Mouse (Mus musculus) ES-Bruce4 (cell line): ENCODE data around the gene Gngt2. TPM values are rescaled to one million over a fixed set of nuclear protein-coding genes. Genes with fewer than 3 reads are reported as not detected.

Source experiments
- H3K27ac ChIP-seq: 2 replicates; pipeline ENCODE4 v1.5.1; 2012; ENCODE audit warnings: low read length, inconsistent platforms; ENCODE audit not compliant: insufficient read depth
- H3K27me3 ChIP-seq: 2 replicates; pipeline ENCODE4 v1.6.1; 2012; ENCODE audit warnings: mild to moderate bottlenecking, low read length, inconsistent platforms; ENCODE audit not compliant: control insufficient read depth, poor library complexity, insufficient read depth, severe bottlenecking
- H3K36me3 ChIP-seq: 2 replicates; pipeline ENCODE4 v1.6.1; 2012; ENCODE audit warnings: inconsistent platforms, mild to moderate bottlenecking, low read length, moderate library complexity; ENCODE audit not compliant: control insufficient read depth, poor library complexity, insufficient read depth, severe bottlenecking
- H3K4me1 ChIP-seq: one replicate; pipeline ENCODE4 v1.8.1; 2011; ENCODE audit warnings: low read length; ENCODE audit not compliant: control insufficient read depth, insufficient read depth
- H3K4me3 ChIP-seq: 2 replicates; pipeline ENCODE4 v1.5.1; 2011; ENCODE audit warnings: low read depth, mild to moderate bottlenecking, low read length
- H3K9ac ChIP-seq: 2 replicates; pipeline ENCODE4 v1.6.1; 2012; ENCODE audit warnings: low read depth, mild to moderate bottlenecking, inconsistent platforms; ENCODE audit not compliant: poor library complexity, severe bottlenecking
- H3K9me3 ChIP-seq: replicated peaks from 2 replicates; pipeline ENCODE4 v1.6.1; 2012; ENCODE audit warnings: mild to moderate bottlenecking, low read length, inconsistent platforms; ENCODE audit not compliant: control insufficient read depth, poor library complexity, insufficient read depth, severe bottlenecking
- CTCF ChIP-seq: IDR thresholded peaks from one replicate; pipeline ENCODE4 v1.8.1; 2011; ENCODE audit warnings: low read depth, low read length
- EP300 ChIP-seq: IDR thresholded peaks from 2 replicates; pipeline ENCODE4 v1.6.1; 2011; ENCODE audit warnings: low read depth, low read length; ENCODE audit not compliant: insufficient read depth
- POLR2A ChIP-seq: IDR thresholded peaks from one replicate; pipeline ENCODE4 v1.8.1; 2011; ENCODE audit warnings: low read length; ENCODE audit not compliant: insufficient read depth
- polyA plus RNA-seq: library from polyadenylated mRNA; stranded (reverse); fragments of >200 nt; gene quantifications from 2 replicates; pipeline ENCODE4 v1.2.4, GENCODE M21; 2011; ENCODE audit warnings: low read depth; ENCODE audit not compliant: missing spikeins, insufficient read depth, insufficient read length

Gene Gngt2
- polyA plus RNA-seq, 1 experiment = 7.9 TPM

GRCm38 (mm10) chr11:95811741-95812140 is 25.3 kb upstream of the Gngt2 start:
- no peaks in the 10 kb centered on the region for H3K9me3 ChIP-seq
- H3K36me3 ChIP-seq = no peaks in the 10 kb centered on the region
- H3K4me3 ChIP-seq = no peak overlapping the region
- H3K27me3 ChIP-seq = no peaks in the 10 kb centered on the region
- H3K4me1 ChIP-seq = peaks cover 4% of the 10 kb centered on the region
- no peak overlapping the region for H3K9ac ChIP-seq
- no peak for TF ChIP-seq EP300
- no peak for TF ChIP-seq CTCF
- TF ChIP-seq POLR2A = no peak
- no peak overlapping the region for H3K27ac ChIP-seq

DNA sequence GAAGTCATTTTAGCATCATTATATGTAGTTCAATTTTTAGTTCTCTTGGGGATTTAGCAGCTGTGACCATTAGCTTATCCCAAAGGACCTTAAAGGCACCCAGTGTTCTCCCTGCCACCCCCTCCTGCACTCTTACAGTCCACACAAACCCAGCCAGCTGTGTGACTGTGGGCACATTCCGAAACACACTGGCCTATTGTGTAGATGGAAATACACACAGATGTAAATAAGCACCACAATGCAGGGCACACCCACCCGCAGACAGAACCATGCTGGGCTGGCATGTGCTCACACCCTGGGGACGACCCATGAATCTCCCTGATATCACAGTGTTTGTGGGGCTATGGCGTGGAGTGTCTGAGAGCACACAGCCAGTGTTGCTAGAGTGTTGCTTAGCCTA is 24.8 kb upstream of the Gngt2 start:
- no peaks in the 10 kb centered on the region for H3K27me3 ChIP-seq
- TF ChIP-seq EP300 (peak; percentile 40; the same call in 1 of the 2 replicates), CTCF (no peak)
- peaks cover 4% of the 10 kb centered on the region for H3K4me1 ChIP-seq
- no peaks in the 10 kb centered on the region for H3K9me3 ChIP-seq
- H3K4me3 ChIP-seq = no peak overlapping the region
- H3K9ac ChIP-seq = no peak overlapping the region
- H3K36me3 ChIP-seq = no peaks in the 10 kb centered on the region
- no peak overlapping the region for H3K27ac ChIP-seq

- Histone ChIP-seq H3K36me3 (no peaks in the 10 kb centered on the region), H3K4me3 (no peak overlapping the region), H3K9me3 (no peaks in the 10 kb centered on the region), H3K27ac (no peak overlapping the region), H3K9ac (no peak overlapping the region), H3K27me3 (no peaks in the 10 kb centered on the region), H3K4me1 (peaks cover 4% of the 10 kb centered on the region)
- TF ChIP-seq CTCF = no peak
- no peak for TF ChIP-seq EP300
- TF ChIP-seq POLR2A = no peak
Measured at GRCm38 (mm10) chr11:95814101-95814500, 22.9 kb upstream of the Gngt2 start.

DNA sequence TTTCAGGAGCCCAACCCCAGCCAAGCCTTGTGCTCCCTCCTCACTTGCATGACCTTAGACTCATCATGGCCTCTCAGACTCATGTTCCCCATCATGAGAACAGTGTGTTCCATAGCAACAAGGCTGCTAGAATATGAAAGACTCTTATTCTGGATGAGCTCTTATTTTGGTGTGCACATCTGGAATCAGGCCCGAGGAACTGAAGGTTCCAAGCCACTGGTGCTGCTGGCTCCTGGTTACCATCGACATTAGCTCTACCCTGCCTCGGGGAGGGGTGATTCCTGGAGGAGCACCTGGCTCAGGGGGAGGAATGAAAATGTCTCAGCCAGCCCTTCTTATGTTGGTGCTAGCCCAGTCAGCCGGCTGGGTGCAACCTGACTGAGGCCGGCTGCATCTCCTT is 22.2 kb upstream of the Gngt2 start:
- Histone ChIP-seq H3K27me3 (no peaks in the 10 kb centered on the region), H3K9ac (no peak overlapping the region), H3K4me3 (no peak overlapping the region), H3K36me3 (no peaks in the 10 kb centered on the region), H3K27ac (no peak overlapping the region), H3K4me1 (peaks cover 2% of the 10 kb centered on the region), H3K9me3 (no peaks in the 10 kb centered on the region)
- TF ChIP-seq EP300 = no peak
- TF ChIP-seq CTCF = no peak
- TF ChIP-seq POLR2A = no peak

- H3K4me3 ChIP-seq = no peak overlapping the region
- H3K27ac ChIP-seq = no peak overlapping the region
- H3K27me3 ChIP-seq = no peaks in the 10 kb centered on the region
- no peaks in the 10 kb centered on the region for H3K9me3 ChIP-seq
- peaks cover 2% of the 10 kb centered on the region for H3K4me1 ChIP-seq
- no peak overlapping the region for H3K9ac ChIP-seq
- TF ChIP-seq CTCF = no peak
- TF ChIP-seq EP300 = no peak
- no peak for TF ChIP-seq POLR2A
- no peaks in the 10 kb centered on the region for H3K36me3 ChIP-seq
Measured at GRCm38 (mm10) chr11:95815412-95815811, 21.6 kb upstream of the Gngt2 start.

GRCm38 (mm10) chr11:95819138-95819537 is 17.9 kb upstream of the Gngt2 start:
- Histone ChIP-seq H3K36me3 (no peaks in the 10 kb centered on the region), H3K27me3 (no peaks in the 10 kb centered on the region), H3K27ac (no peak overlapping the region), H3K4me3 (no peak overlapping the region), H3K9me3 (no peaks in the 10 kb centered on the region), H3K9ac (no peak overlapping the region), H3K4me1 (no peaks in the 10 kb centered on the region)
- TF ChIP-seq EP300 (no peak), CTCF (no peak), POLR2A (no peak)

- Histone ChIP-seq H3K9me3 (no peaks in the 10 kb centered on the region), H3K4me3 (no peak overlapping the region), H3K9ac (no peak overlapping the region), H3K27ac (no peak overlapping the region), H3K4me1 (no peaks in the 10 kb centered on the region), H3K36me3 (no peaks in the 10 kb centered on the region), H3K27me3 (peaks cover 6% of the 10 kb centered on the region)
- TF ChIP-seq POLR2A (no peak), EP300 (no peak), CTCF (no peak)
Measured at GRCm38 (mm10) chr11:95821511-95821910, 15.5 kb upstream of the Gngt2 start.
